Mouse (Mus musculus): Measurements from ENCODE around the gene Foxp1. TPM values are rescaled to one million over a fixed set of nuclear protein-coding genes. Genes with fewer than 3 reads are reported as not detected.

Foxp1 gene
- polyA plus RNA-seq, 1 experiment from 2014 or later = 38.0 TPM

- Histone ChIP-seq H3K9ac (ENCODE audit: low read depth, low read length) (no peak overlapping the region), H3K27ac (no peak overlapping the region), H3K9me3 (replicated peaks; ENCODE audit: low read length) (no peaks in the 10 kb centered on the region), H3K4me2 (ENCODE audit: low read length) (no peak overlapping the region), H3K36me3 (ENCODE audit: insufficient read depth, low read length) (no peaks in the 10 kb centered on the region), H3K4me3 (replicated peaks; ENCODE audit: low read depth, low read length) (no peak overlapping the region), H3K27me3 (ENCODE audit: insufficient read depth, low read length) (no peaks in the 10 kb centered on the region), H3K4me1 (replicated peaks; ENCODE audit: insufficient read depth, low read length) (no peaks in the 10 kb centered on the region)
- ATAC-seq (replicated peaks; ENCODE audit: low FRiP score, low read depth) (no peak), DNase-seq (ENCODE audit: low spot score) (no peak)
- no peak for TF ChIP-seq CTCF (IDR thresholded peaks at IDR 0.05; ENCODE audit: low read depth)
- WGBS = 96% methylated on average over 1 of the region's 1 CpGs
Measured at GRCm38 (mm10) chr6:98996346-98996745, 526.2 kb downstream of the Foxp1 start.

GRCm38 (mm10) chr6:98995681-98996080 lies 526.8 kb downstream of the Foxp1 start:
- 73% methylated on average over 4 of the region's 4 CpGs for WGBS
- ATAC-seq (replicated peaks; ENCODE audit: low FRiP score, low read depth) (no peak), DNase-seq (ENCODE audit: low spot score) (no peak)
- H3K27me3 ChIP-seq (ENCODE audit: insufficient read depth, low read length) = no peaks in the 10 kb centered on the region
- H3K4me1 ChIP-seq (replicated peaks; ENCODE audit: insufficient read depth, low read length) = no peaks in the 10 kb centered on the region
- H3K4me3 ChIP-seq (replicated peaks; ENCODE audit: low read depth, low read length) = no peak overlapping the region
- H3K27ac ChIP-seq = no peak overlapping the region
- no peak overlapping the region for H3K9ac ChIP-seq (ENCODE audit: low read depth, low read length)
- H3K4me2 ChIP-seq (ENCODE audit: low read length) = no peak overlapping the region
- no peaks in the 10 kb centered on the region for H3K9me3 ChIP-seq (replicated peaks; ENCODE audit: low read length)
- TF ChIP-seq CTCF (IDR thresholded peaks at IDR 0.05; ENCODE audit: low read depth) = no peak
- H3K36me3 ChIP-seq (ENCODE audit: insufficient read depth, low read length) = no peaks in the 10 kb centered on the region

- H3K4me3 ChIP-seq (replicated peaks; ENCODE audit: low read depth, low read length) = no peak overlapping the region
- no peaks in the 10 kb centered on the region for H3K27me3 ChIP-seq (ENCODE audit: insufficient read depth, low read length)
- 74% methylated on average over 4 of the region's 4 CpGs for WGBS
- no peak overlapping the region for H3K27ac ChIP-seq
- H3K9me3 ChIP-seq (replicated peaks; ENCODE audit: low read length) = no peaks in the 10 kb centered on the region
- no peak overlapping the region for H3K9ac ChIP-seq (ENCODE audit: low read depth, low read length)
- no peak for TF ChIP-seq CTCF (IDR thresholded peaks at IDR 0.05; ENCODE audit: low read depth)
- H3K4me2 ChIP-seq (ENCODE audit: low read length) = no peak overlapping the region
- no peaks in the 10 kb centered on the region for H3K4me1 ChIP-seq (replicated peaks; ENCODE audit: insufficient read depth, low read length)
- no peak for ATAC-seq (replicated peaks; ENCODE audit: low FRiP score, low read depth)
- no peaks in the 10 kb centered on the region for H3K36me3 ChIP-seq (ENCODE audit: insufficient read depth, low read length)
- no peak for DNase-seq (ENCODE audit: low spot score)
Measured at GRCm38 (mm10) chr6:98994902-98995301, 527.6 kb downstream of the Foxp1 start.

GRCm38 (mm10) chr6:98994104-98994787 lies 528.3 kb downstream of the Foxp1 start:
- Histone ChIP-seq H3K36me3 (ENCODE audit: insufficient read depth, low read length) (no peaks in the 10 kb centered on the region), H3K9ac (ENCODE audit: low read depth, low read length) (no peak overlapping the region), H3K27ac (no peak overlapping the region), H3K4me1 (replicated peaks; ENCODE audit: insufficient read depth, low read length) (no peaks in the 10 kb centered on the region), H3K4me2 (ENCODE audit: low read length) (no peak overlapping the region), H3K4me3 (replicated peaks; ENCODE audit: low read depth, low read length) (no peak overlapping the region), H3K9me3 (replicated peaks; ENCODE audit: low read length) (no peaks in the 10 kb centered on the region), H3K27me3 (ENCODE audit: insufficient read depth, low read length) (no peaks in the 10 kb centered on the region)
- ATAC-seq (replicated peaks; ENCODE audit: low FRiP score, low read depth) (no peak), DNase-seq (ENCODE audit: low spot score) (no peak)
- WGBS = 72% methylated on average over 21 of the region's 21 CpGs
- TF ChIP-seq CTCF (IDR thresholded peaks at IDR 0.05; ENCODE audit: low read depth) = no peak

GRCm38 (mm10) chr6:98993231-98993630 lies 529.3 kb downstream of the Foxp1 start:
- no peaks in the 10 kb centered on the region for H3K27me3 ChIP-seq (ENCODE audit: insufficient read depth, low read length)
- H3K4me2 ChIP-seq (ENCODE audit: low read length) = no peak overlapping the region
- ATAC-seq (replicated peaks; ENCODE audit: low FRiP score, low read depth) (no peak), DNase-seq (ENCODE audit: low spot score) (no peak)
- H3K4me1 ChIP-seq (replicated peaks; ENCODE audit: insufficient read depth, low read length) = no peaks in the 10 kb centered on the region
- H3K9ac ChIP-seq (ENCODE audit: low read depth, low read length) = no peak overlapping the region
- TF ChIP-seq CTCF (IDR thresholded peaks at IDR 0.05; ENCODE audit: low read depth) = no peak
- H3K4me3 ChIP-seq (replicated peaks; ENCODE audit: low read depth, low read length) = no peak overlapping the region
- H3K36me3 ChIP-seq (ENCODE audit: insufficient read depth, low read length) = no peaks in the 10 kb centered on the region
- H3K27ac ChIP-seq = no peak overlapping the region
- WGBS = 47% methylated on average over 3 of the region's 3 CpGs
- H3K9me3 ChIP-seq (replicated peaks; ENCODE audit: low read length) = no peaks in the 10 kb centered on the region

GRCm38 (mm10) chr6:98992772-98993147 lies 529.8 kb downstream of the Foxp1 start:
- no peaks in the 10 kb centered on the region for H3K36me3 ChIP-seq (ENCODE audit: insufficient read depth, low read length)
- no peaks in the 10 kb centered on the region for H3K27me3 ChIP-seq (ENCODE audit: insufficient read depth, low read length)
- DNase-seq (ENCODE audit: low spot score) (peak; percentile 22), ATAC-seq (replicated peaks; ENCODE audit: low FRiP score, low read depth) (no peak)
- 39% methylated on average over 7 of the region's 7 CpGs for WGBS
- no peak for TF ChIP-seq CTCF (IDR thresholded peaks at IDR 0.05; ENCODE audit: low read depth)
- H3K27ac ChIP-seq = no peak overlapping the region
- no peak overlapping the region for H3K4me3 ChIP-seq (replicated peaks; ENCODE audit: low read depth, low read length)
- no peak overlapping the region for H3K9ac ChIP-seq (ENCODE audit: low read depth, low read length)
- no peak overlapping the region for H3K4me2 ChIP-seq (ENCODE audit: low read length)
- H3K4me1 ChIP-seq (replicated peaks; ENCODE audit: insufficient read depth, low read length) = no peaks in the 10 kb centered on the region
- no peaks in the 10 kb centered on the region for H3K9me3 ChIP-seq (replicated peaks; ENCODE audit: low read length)
